Mouse (Mus musculus) stomach, embryonic 16.5 days (tissue): Measurements from ENCODE around the gene Popdc2. TPM values are rescaled to one million over a fixed set of nuclear protein-coding genes. Genes with fewer than 3 reads are reported as not detected.

Experiments used
- ATAC-seq: fragments of 200-750 bp; cut with Nextera tagmentation; 2 replicates; pipeline ENCODE4 v1.8.0; 2017; ENCODE audit warnings: moderate number of reproducible peaks, moderate TSS enrichment; ENCODE audit not compliant: insufficient read depth, low FRiP score
- H3K27ac ChIP-seq: fragments of 300-500 bp; sonication (generic); 2 replicates; pipeline ENCODE4 v1.5.1; 2014; ENCODE audit warnings: low read length
- H3K27me3 ChIP-seq: fragments of 300-500 bp; sonication (generic); 2 replicates; pipeline ENCODE4 v1.6.1; 2014; ENCODE audit warnings: low read length, control low read depth, mixed read lengths; ENCODE audit not compliant: control insufficient read depth, insufficient read depth
- H3K36me3 ChIP-seq: fragments of 300-500 bp; sonication (generic); 2 replicates; pipeline ENCODE4 v1.6.1; 2014; ENCODE audit warnings: low read length; ENCODE audit not compliant: control insufficient read depth, insufficient read depth
- H3K4me1 ChIP-seq: fragments of 300-500 bp; sonication (generic); 2 replicates; pipeline ENCODE4 v1.6.1; 2014; ENCODE audit warnings: low read length, control low read depth, mixed read lengths; ENCODE audit not compliant: control insufficient read depth, insufficient read depth
- H3K4me2 ChIP-seq: fragments of 300-500 bp; sonication (generic); 2 replicates; pipeline ENCODE4 v1.6.1; 2014; ENCODE audit warnings: low read depth, low read length, mixed read lengths
- H3K4me3 ChIP-seq: fragments of 300-500 bp; sonication (generic); replicated peaks from 2 replicates; pipeline ENCODE4 v1.5.1; 2014; ENCODE audit warnings: mild to moderate bottlenecking, low read length
- H3K9ac ChIP-seq: fragments of 300-500 bp; sonication (generic); 2 replicates; pipeline ENCODE4 v1.6.1; 2014; ENCODE audit warnings: low read length
- H3K9me3 ChIP-seq: fragments of 300-500 bp; sonication (generic); replicated peaks from 2 replicates; pipeline ENCODE4 v1.6.1; 2016; ENCODE audit warnings: low read length, control low read depth; ENCODE audit not compliant: control insufficient read depth
- WGBS: fragments of 180-500 bp; shearing (Covaris S2); extraction: QIAGEN DNeasy Blood & Tissue Kit; methylation state at CpG from one replicate; pipeline ENCODE4 v1.1.7; 2014; 5-methylcytosine and 5-hydroxymethylcytosine counted together
- polyA plus RNA-seq: library from polyadenylated mRNA; unstranded; fragments of >200 nt; fragmentation: Nextera tagmentation; extraction: Ambion mirVana; gene quantifications from 2 replicates; pipeline ENCODE4 v1.2.1, GENCODE M21; 2015

The Popdc2 gene
- polyA plus RNA-seq, 1 experiment from 2014 or later, result 12.3 TPM

- H3K4me1 ChIP-seq, result no peaks in the 10 kb centered on the region
- no peak overlapping the region for H3K9ac ChIP-seq
- H3K9me3 ChIP-seq, result no peaks in the 10 kb centered on the region
- no peak overlapping the region for H3K4me3 ChIP-seq
- ATAC-seq, result no peak
- 86% methylated on average over 2 of the region's 2 CpGs for WGBS
- H3K4me2 ChIP-seq, result no peak overlapping the region
- H3K36me3 ChIP-seq, result no peaks in the 10 kb centered on the region
- H3K27me3 ChIP-seq, result no peaks in the 10 kb centered on the region
- no peak overlapping the region for H3K27ac ChIP-seq
Observed at GRCm38 (mm10) chr16:38425374-38425773, 63.4 kb downstream of the Popdc2 start.

GRCm38 (mm10) chr16:38425799-38426198, 63.8 kb downstream of the Popdc2 start:
- Histone ChIP-seq H3K9me3 (no peaks in the 10 kb centered on the region), H3K27ac (no peak overlapping the region), H3K4me3 (no peak overlapping the region), H3K4me2 (no peak overlapping the region), H3K4me1 (no peaks in the 10 kb centered on the region), H3K9ac (no peak overlapping the region), H3K36me3 (no peaks in the 10 kb centered on the region), H3K27me3 (no peaks in the 10 kb centered on the region)
- ATAC-seq, result no peak
- WGBS, result 82% methylated on average over 1 of the region's 1 CpGs

Other genes with a start within 250 kb of the Popdc2 start
- 8.6 and 9.2 TPM in 2 replicates for gene Nr1i2, start 67.4 kb upstream of the Popdc2 start, polyA plus RNA-seq
- 0.15 TPM in 1 of 2 replicates, not detected in the other for gene Maats1, start 20.1 kb upstream of the Popdc2 start, polyA plus RNA-seq
- 151 and 186 TPM in 2 replicates for gene Cox17, start 15.2 kb upstream of the Popdc2 start, polyA plus RNA-seq
- 0.52 and 0.90 TPM in 2 replicates for gene Gm21987, start 15.2 kb upstream of the Popdc2 start, polyA plus RNA-seq
- 2.3 and 2.6 TPM in 2 replicates for gene Pla1a, start 70.9 kb downstream of the Popdc2 start, polyA plus RNA-seq
- gene Adprh, start 90.5 kb downstream of the Popdc2 start, polyA plus RNA-seq, result 73.0 and 79.4 TPM in 2 replicates
- gene Cd80, start 93.4 kb downstream of the Popdc2 start, polyA plus RNA-seq, result 0.66 and 0.86 TPM in 2 replicates
- gene Timmdc1, start 160.5 kb downstream of the Popdc2 start, polyA plus RNA-seq, result 23.1 and 25.8 TPM in 2 replicates
- 43.3 and 44.4 TPM in 2 replicates for gene Poglut1, start 188.0 kb downstream of the Popdc2 start, polyA plus RNA-seq
- gene Tmem39a, start 196.5 kb downstream of the Popdc2 start, polyA plus RNA-seq, result 106 and 110 TPM in 2 replicates